Mouse (Mus musculus) embryonic fibroblast, embryonic 13.5 days (primary cell): ENCODE measurements at regions not wholly inside any gene's neighbourhood (a gene's known extent, or its start where the extent isn't known, plus 50 kb on each side); places are given as distances from the start of the nearest gene placed in this dataset.

Experiments
- CTCF ChIP-seq: IDR thresholded peaks from 2 replicates; pipeline ENCODE4 v1.5.1; 2011; ENCODE audit warnings: mild to moderate bottlenecking, control low read depth, low read length, moderate library complexity, borderline replicate concordance; ENCODE audit not compliant: insufficient read depth
- POLR2A ChIP-seq: IDR thresholded peaks from 2 replicates; pipeline ENCODE4 v1.6.1; 2011; ENCODE audit warnings: low read depth, mild to moderate bottlenecking, control low read depth, low read length, moderate library complexity

DNA sequence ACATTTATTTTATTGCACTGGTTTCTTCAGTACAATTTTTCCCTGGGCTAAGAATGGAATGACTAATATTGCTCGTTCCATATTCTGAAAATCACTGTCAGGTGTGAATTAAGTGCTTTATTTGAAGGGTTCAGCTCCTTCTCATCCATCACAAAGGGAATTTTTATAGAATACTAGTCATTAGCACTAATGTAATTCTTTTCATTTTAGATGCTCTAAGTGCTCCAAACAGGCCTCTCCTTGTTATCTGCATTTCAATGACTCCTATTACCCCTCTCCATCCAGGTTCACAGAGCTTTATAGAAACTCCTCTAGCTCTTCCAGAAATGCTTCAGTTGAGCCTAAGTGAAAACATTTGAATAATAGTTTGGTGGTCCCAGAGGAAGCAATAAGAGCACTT is 431.5 kb upstream of the Sel1l start:
- TF ChIP-seq CTCF: no peak
- TF ChIP-seq POLR2A: no peak
